ENCODE assay signal across 14 mouse cellular contexts in genomic region chr10:12781381-12781907, GRCm38 (mm10).
DNase-seq lines count a peak whose midpoint lies in the region; ATAC-seq and TF ChIP-seq lines count a peak whose summit lies in the region.
"Had no signal": no experiment of that assay in that cellular context is flagged by ENCODE, and none has a peak within 500 bp of the region (broad histone marks: within the 10 kb centered on the region; RNA-seq: fewer than 3 reads in every experiment).

No protein-coding gene starts in this region.

- WGBS in heart, postnatal 0 days, result 62% methylated on average over 4 of the region's 4 CpGs
- WGBS in heart, embryonic 11.5 days (ENCODE audit: insufficient replicate concordance), result 51% methylated on average over 4 of the region's 4 CpGs
- 47% methylated on average over 4 of the region's 4 CpGs for WGBS in lung, postnatal 0 days
- 39% methylated on average over 4 of the region's 4 CpGs for WGBS in lung, adult 2 months

- no peak for TF ChIP-seq POLR2A in lung, adult 2 months (IDR thresholded peaks at IDR 0.05; ENCODE audit: borderline replicate concordance, extremely low read depth, low read depth, low read length)

- 0 out of 2 replicates have a peak, but pooled peaks have one; percentile 30 for ATAC-seq in heart, postnatal 0 days (ENCODE audit: insufficient read depth, low read depth)
- ATAC-seq in heart, embryonic 11.5 days (replicated peaks; ENCODE audit: insufficient number of reproducible peaks, low FRiP score, low TSS enrichment), result no peak
- ATAC-seq in lung, postnatal 0 days, result peak; percentile 68
- ATAC-seq in frontal cortex, adult (ENCODE audit: low TSS enrichment), result no peak
- ATAC-seq: midbrain, embryonic 16.5 days had no signal

- no peak for TF ChIP-seq CTCF in heart, postnatal 0 days (IDR thresholded peaks at IDR 0.05; ENCODE audit: low read depth)
- TF ChIP-seq CTCF in lung, postnatal 0 days (IDR thresholded peaks at IDR 0.05), result no peak
- TF ChIP-seq CTCF in lung, adult 2 months (IDR thresholded peaks at IDR 0.05; ENCODE audit: insufficient read depth, low read length), result no peak

- no peaks in the 10 kb centered on the region for H3K4me1 ChIP-seq in heart, postnatal 0 days (ENCODE audit: control insufficient read depth, insufficient read depth)
- H3K4me1 ChIP-seq in heart, embryonic 11.5 days (ENCODE audit: control insufficient read depth, insufficient read depth, low read length), result no peaks in the 10 kb centered on the region
- no peaks in the 10 kb centered on the region for H3K4me1 ChIP-seq in lung, postnatal 0 days (ENCODE audit: insufficient read depth, low read depth, low read length)
- peaks cover 5% of the 10 kb centered on the region; the same call in 1 of the 2 replicates for H3K4me1 ChIP-seq in lung, adult 2 months (ENCODE audit: control insufficient read depth, insufficient read depth, low read length)
- H3K4me1 ChIP-seq: hindbrain, embryonic 13.5 days; liver, embryonic 13.5 days had no signal

- no peak overlapping the region for H3K27ac ChIP-seq in heart, postnatal 0 days (ENCODE audit: low read depth)
- no peak overlapping the region for H3K27ac ChIP-seq in heart, embryonic 11.5 days (ENCODE audit: low read depth, low read length)
- H3K27ac ChIP-seq in lung, postnatal 0 days (ENCODE audit: low read length), result no peak overlapping the region
- H3K27ac ChIP-seq: hindbrain, embryonic 13.5 days; liver, embryonic 13.5 days had no signal

- no peaks in the 10 kb centered on the region for H3K9me3 ChIP-seq in heart, postnatal 0 days (replicated peaks; ENCODE audit: control insufficient read depth, low read length)
- no peaks in the 10 kb centered on the region for H3K9me3 ChIP-seq in heart, embryonic 11.5 days (replicated peaks; ENCODE audit: control insufficient read depth, low read length)
- H3K9me3 ChIP-seq in lung, postnatal 0 days (ENCODE audit: low read length), result no peaks in the 10 kb centered on the region
- H3K9me3 ChIP-seq: hindbrain, embryonic 13.5 days; liver, embryonic 13.5 days had no signal

- H3K4me2 ChIP-seq in heart, postnatal 0 days (ENCODE audit: low read depth, low read length), result no peak overlapping the region
- no peak overlapping the region for H3K4me2 ChIP-seq in heart, embryonic 11.5 days
- no peak overlapping the region for H3K4me2 ChIP-seq in lung, postnatal 0 days (replicated peaks; ENCODE audit: low read depth, low read length)
- H3K4me2 ChIP-seq: hindbrain, embryonic 13.5 days; liver, embryonic 13.5 days had no signal

- TF ChIP-seq EP300 in heart, postnatal 0 days (IDR thresholded peaks at IDR 0.05; ENCODE audit: low read depth), result 0 out of 2 replicates have a peak, but pooled peaks have one; percentile 54
- peak; percentile 80 for TF ChIP-seq EP300 in lung, postnatal 0 days (IDR thresholded peaks at IDR 0.05)

- no peak overlapping the region for H3K9ac ChIP-seq in heart, postnatal 0 days (replicated peaks; ENCODE audit: low read depth, low read length)
- H3K9ac ChIP-seq in heart, embryonic 11.5 days (ENCODE audit: low read depth, low read length), result no peak overlapping the region
- H3K9ac ChIP-seq in lung, postnatal 0 days (replicated peaks; ENCODE audit: low read depth), result no peak overlapping the region
- H3K9ac ChIP-seq: hindbrain, embryonic 13.5 days; liver, embryonic 13.5 days had no signal

- H3K4me3 ChIP-seq in heart, postnatal 0 days (ENCODE audit: low read depth, low read length), result no peak overlapping the region
- H3K4me3 ChIP-seq in heart, embryonic 11.5 days (ENCODE audit: low read depth, low read length), result no peak overlapping the region
- H3K4me3 ChIP-seq in lung, postnatal 0 days (ENCODE audit: low read depth, low read length), result no peak overlapping the region
- H3K4me3 ChIP-seq in lung, adult 2 months (replicated peaks; ENCODE audit: extremely low read depth, low read depth, low read length), result no peak overlapping the region
- H3K4me3 ChIP-seq: hindbrain, embryonic 13.5 days; liver, embryonic 13.5 days had no signal

- no peaks in the 10 kb centered on the region for H3K36me3 ChIP-seq in heart, postnatal 0 days (replicated peaks; ENCODE audit: control insufficient read depth, insufficient read depth, low read length)
- H3K36me3 ChIP-seq in heart, embryonic 11.5 days (ENCODE audit: control insufficient read depth, insufficient read depth, low read length), result no peaks in the 10 kb centered on the region
- H3K36me3 ChIP-seq in lung, postnatal 0 days (ENCODE audit: insufficient read depth, low read length), result no peaks in the 10 kb centered on the region
- H3K36me3 ChIP-seq: hindbrain, embryonic 13.5 days; liver, embryonic 13.5 days had no signal

- DNase-seq in heart, postnatal 0 days (ENCODE audit: low spot score), result no peak
- DNase-seq in lung, postnatal 0 days (ENCODE audit: low spot score), result peak; percentile 55
- DNase-seq in lung, adult 2 months, result no peak
- DNase-seq in kidney, postnatal 36 days, result peak; percentile 22 to 51
- DNase-seq in testis, postnatal 14 days (ENCODE audit: low spot score), result no peak
- DNase-seq: cerebellum, adult 9-10 months; gastrocnemius, postnatal 10 days; liver, embryonic 13.5 days; right cerebral cortex, adult 18-20 months; spleen, adult 18-20 months had no signal

- H3K27me3 ChIP-seq in heart, postnatal 0 days (ENCODE audit: control insufficient read depth, insufficient read depth, low read length), result no peaks in the 10 kb centered on the region
- no peaks in the 10 kb centered on the region for H3K27me3 ChIP-seq in heart, embryonic 11.5 days (ENCODE audit: control insufficient read depth, insufficient read depth, low read length)
- H3K27me3 ChIP-seq in lung, postnatal 0 days (replicated peaks; ENCODE audit: insufficient read depth, low read length), result no peaks in the 10 kb centered on the region
- H3K27me3 ChIP-seq: hindbrain, embryonic 13.5 days; liver, embryonic 13.5 days had no signal

Comparison
In these comparisons a context has a peak if more than half of its experiments do, and no peak if none do; other contexts are left out.
1. ATAC-seq: peak in heart, postnatal 0 days (single experiment) and lung, postnatal 0 days (single experiment); none in heart, embryonic 11.5 days (single experiment) and frontal cortex, adult (single experiment).
2. DNase-seq: peak in lung, postnatal 0 days (single experiment) and kidney, postnatal 36 days (2 of 2); none in heart, postnatal 0 days (single experiment), lung, adult 2 months (single experiment) and testis, postnatal 14 days (single experiment).